Comparison of ENCODE assay signal across 12 mouse cellular contexts in genomic region chr11:83065441-83066344, GRCm38 (mm10). TPM values are rescaled to one million over a fixed set of nuclear protein-coding genes. Genes with fewer than 3 reads are reported as not detected.
DNase-seq lines count a peak whose midpoint lies in the region; ATAC-seq and TF ChIP-seq lines count a peak whose summit lies in the region.
"Had no signal": no experiment of that assay in that cellular context is flagged by ENCODE, and none has a peak within 500 bp of the region (broad histone marks: within the 10 kb centered on the region; RNA-seq: fewer than 3 reads in every experiment).

No protein-coding gene starts in this region.

- peaks cover 14% of the 10 kb centered on the region; the same call in 1 of the 2 replicates for H3K27me3 ChIP-seq in heart, embryonic 10.5 days (ENCODE audit: insufficient read depth, poor library complexity, severe bottlenecking)
- no peaks in the 10 kb centered on the region for H3K27me3 ChIP-seq in spleen, adult 2 months (ENCODE audit: control insufficient read depth, insufficient read depth, low read length)
- no peaks in the 10 kb centered on the region; the same call in 1 of the 2 replicates for H3K27me3 ChIP-seq in liver, embryonic 15.5 days

- no peak for TF ChIP-seq CTCF in spleen, adult 2 months (IDR thresholded peaks at IDR 0.05; ENCODE audit: extremely low read depth, insufficient read depth, insufficient read length, insufficient replicate concordance)

- H3K9me3 ChIP-seq in heart, embryonic 10.5 days = no peaks in the 10 kb centered on the region
- H3K9me3 ChIP-seq in liver, embryonic 15.5 days (replicated peaks) = no peaks in the 10 kb centered on the region
- H3K9me3 ChIP-seq: limb, embryonic 13.5 days had no signal

- H3K4me2 ChIP-seq in liver, embryonic 15.5 days = no peak overlapping the region
- H3K4me2 ChIP-seq: limb, embryonic 13.5 days had no signal

- peak overlapping the region; percentile 4; the same call in 1 of the 2 replicates for H3K9ac ChIP-seq in liver, embryonic 15.5 days
- H3K9ac ChIP-seq: limb, embryonic 13.5 days had no signal

- no peak for ATAC-seq in liver, embryonic 15.5 days (ENCODE audit: insufficient read depth)
- ATAC-seq: forebrain, embryonic 16.5 days had no signal

- 16% methylated on average over 6 of the region's 6 CpGs for WGBS in heart, embryonic 10.5 days
- WGBS in spleen, adult 2 months = 13% methylated on average over 6 of the region's 6 CpGs
- WGBS in liver, embryonic 15.5 days (ENCODE audit: insufficient replicate concordance) = 11% methylated on average over 6 of the region's 6 CpGs

- H3K4me1 ChIP-seq in heart, embryonic 10.5 days = peaks cover 28% of the 10 kb centered on the region; the same call in 1 of the 2 replicates
- H3K4me1 ChIP-seq in spleen, adult 2 months (ENCODE audit: control insufficient read depth, insufficient read depth, insufficient read length) = peaks cover 7% of the 10 kb centered on the region; the same call in 1 of the 2 replicates
- 0 out of 2 replicates have a peak, but pooled peaks cover 3% of the 10 kb centered on the region for H3K4me1 ChIP-seq in liver, embryonic 15.5 days (replicated peaks)

- TF ChIP-seq POLR2A in spleen, adult 2 months (IDR thresholded peaks at IDR 0.05; ENCODE audit: low read depth, low read length) = no peak

- DNase-seq in heart, embryonic 10.5 days (ENCODE audit: low spot score) = peak; percentile 33
- DNase-seq in heart, adult 18-20 months = no peak
- no peak for DNase-seq in spleen, adult 2 months (ENCODE audit: low read depth in 1 of 2, low spot score in 2 of 2)
- no peak for DNase-seq in spleen, postnatal 36 days (ENCODE audit: low spot score in 2 of 2)
- peak; percentile 54 to 62 for DNase-seq in thymus, postnatal 36 days
- DNase-seq in ovary, postnatal 14 days (ENCODE audit: low spot score) = no peak
- no peak for DNase-seq in ovary, postnatal 36 days (ENCODE audit: low spot score)
- DNase-seq: adrenal gland, postnatal 10 days; cerebellum, postnatal 25 days had no signal

- H3K36me3 ChIP-seq in heart, embryonic 10.5 days = no peaks in the 10 kb centered on the region
- H3K36me3 ChIP-seq in spleen, adult 2 months (ENCODE audit: control insufficient read depth, insufficient read depth, low read length) = peaks cover 27% of the 10 kb centered on the region
- 0 out of 2 replicates have a peak, but pooled peaks cover 10% of the 10 kb centered on the region for H3K36me3 ChIP-seq in liver, embryonic 15.5 days (replicated peaks)
- H3K36me3 ChIP-seq: limb, embryonic 13.5 days had no signal

- H3K27ac ChIP-seq in heart, embryonic 10.5 days = no peak overlapping the region
- peak overlapping the region; percentile 98 for H3K27ac ChIP-seq in spleen, adult 2 months (ENCODE audit: insufficient read depth, low read length)
- peak overlapping the region; percentile 38 for H3K27ac ChIP-seq in liver, embryonic 15.5 days (replicated peaks)
- H3K27ac ChIP-seq: limb, embryonic 13.5 days had no signal

- no peak overlapping the region for H3K4me3 ChIP-seq in heart, embryonic 10.5 days
- H3K4me3 ChIP-seq in spleen, adult 2 months (ENCODE audit: extremely low read depth, insufficient read depth, insufficient read length) = peak overlapping the region; percentile 88
- peak overlapping the region; percentile 40 for H3K4me3 ChIP-seq in liver, embryonic 15.5 days (replicated peaks)
- H3K4me3 ChIP-seq: limb, embryonic 13.5 days had no signal

RNA-seq across cellular contexts. Expression of gene Slfn2, which starts 0.8 kb away (rescaled TPM):
- 1.3 and 1.5 TPM in 2 replicates for polyA plus RNA-seq in heart, embryonic 10.5 days (2016; fragmentation: Nextera tagmentation; extraction: Ambion mirVana)
- 1 to 10 TPM; 3.2 to 5.2 TPM for total RNA-seq in heart, adult 18-20 months (2021)
- polyA plus RNA-seq in spleen, adult 2 months (2012; rRNA removed) = 28.7 and 31.8 TPM in 2 replicates
- 11.6 and 11.7 TPM in 2 replicates for polyA plus RNA-seq in liver, embryonic 15.5 days (2015; fragmentation: Nextera tagmentation; extraction: Ambion mirVana)

RNA-seq across cellular contexts. Expression of gene Slfn8, which starts 45.1 kb away (rescaled TPM):
- polyA plus RNA-seq in heart, embryonic 10.5 days (2016; fragmentation: Nextera tagmentation; extraction: Ambion mirVana) = 0.04 and 0.30 TPM in 2 replicates
- under 1 TPM; 0.65 to 0.98 TPM for total RNA-seq in heart, adult 18-20 months (2021)
- polyA plus RNA-seq in spleen, adult 2 months (2012; rRNA removed) = 3.4 and 3.5 TPM in 2 replicates
- polyA plus RNA-seq in liver, embryonic 15.5 days (2015; fragmentation: Nextera tagmentation; extraction: Ambion mirVana) = 0.54 and 1.1 TPM in 2 replicates

RNA-seq across cellular contexts. Expression of gene Slfn1, which starts 51.0 kb away (rescaled TPM):
- polyA plus RNA-seq in heart, embryonic 10.5 days (2016; fragmentation: Nextera tagmentation; extraction: Ambion mirVana) = not detected in 2 replicates
- total RNA-seq in heart, adult 18-20 months (2021) = under 1 TPM; 0.22 to 0.85 TPM
- polyA plus RNA-seq in spleen, adult 2 months (2012; rRNA removed) = 11.2 and 12.1 TPM in 2 replicates
- polyA plus RNA-seq in liver, embryonic 15.5 days (2015; fragmentation: Nextera tagmentation; extraction: Ambion mirVana) = 1.5 and 1.6 TPM in 2 replicates
- polyA plus RNA-seq: forebrain, embryonic 16.5 days; limb, embryonic 13.5 days had no signal

Comparison
In these comparisons a context has a peak if more than half of its experiments do, and no peak if none do; other contexts are left out.
1. DNase-seq: peak in heart, embryonic 10.5 days (single experiment) and thymus, postnatal 36 days (2 of 2); none in heart, adult 18-20 months (0 of 2), spleen, adult 2 months (0 of 2), spleen, postnatal 36 days (0 of 2), ovary, postnatal 14 days (single experiment) and ovary, postnatal 36 days (single experiment).